Mouse (Mus musculus) testis, adult 2 months (tissue): ENCODE measurements around the gene Rp9.

Experiments
- CTCF ChIP-seq: fragments of 200-500 bp; IDR thresholded peaks from 2 replicates; pipeline ENCODE4 v1.5.1; 2012; ENCODE audit warnings: low read depth, mild to moderate bottlenecking, inconsistent platforms, low read length, moderate library complexity; ENCODE audit not compliant: control insufficient read depth, insufficient read depth, insufficient replicate concordance
- POLR2A ChIP-seq: fragments of 200-500 bp; IDR thresholded peaks from 2 replicates; pipeline ENCODE4 v1.6.1; 2012; ENCODE audit warnings: low read depth, mild to moderate bottlenecking, inconsistent platforms, low read length, moderate library complexity; ENCODE audit not compliant: control insufficient read depth

- TF ChIP-seq POLR2A (no peak), CTCF (no peak)
Measured at GRCm38 (mm10) chr9:22416187-22416586, 53.4 kb downstream of the Rp9 start.
